Mouse (Mus musculus): Measurements from ENCODE around the gene Gm3629. TPM values are rescaled to one million over a fixed set of nuclear protein-coding genes. Genes with fewer than 3 reads are reported as not detected.

The Gm3629 gene
- under 1 TPM in 1 of 2 experiments, not detected in 1; 0.08 TPM for polyA plus RNA-seq (2017; shearing (Covaris generic))

GRCm38 (mm10) chr14:6590513-6590912 is at the start of gene Gm3629:
TSS of gene Gm3629 (minus strand) at chr14:6590613.

GRCm38 (mm10) chr14:6622318-6622717 is 31.9 kb upstream of the Gm3629 start, which contains the start of gene Gm3460:
TSS of gene Gm3460 (minus strand) at chr14:6622418.

DNA sequence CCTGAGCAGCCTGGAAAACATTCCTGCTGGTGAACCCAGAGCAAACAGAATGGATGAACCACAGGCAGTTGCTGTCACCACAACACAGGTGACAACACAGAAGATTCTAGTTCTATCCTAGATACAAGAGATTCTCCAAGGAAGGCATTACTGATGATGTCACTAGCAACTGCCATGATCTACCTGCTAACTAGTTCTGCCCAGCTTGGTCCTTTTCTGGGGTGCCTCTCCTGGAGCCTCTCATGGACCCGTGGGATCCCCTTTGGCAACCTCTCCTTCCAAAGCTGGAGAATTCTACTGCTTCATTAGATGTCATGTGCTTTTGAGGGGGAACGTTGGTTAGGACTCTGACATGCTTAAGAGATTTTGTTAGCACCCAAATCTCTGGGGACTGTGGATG is 53.2 kb downstream of the Gm3629 start, which contains the start of gene Gm8356:
Gene Gm8356 (minus strand): TSS at position 101 of the 400 bp plus-strand sequence.

Other genes with a start within 250 kb of the Gm3629 start
- not detected for gene Gm3618, start 246.9 kb downstream of the Gm3629 start, polyA plus RNA-seq (2017; shearing (Covaris generic))
- gene Gm16440, start 200.3 kb downstream of the Gm3629 start, polyA plus RNA-seq (2017; shearing (Covaris generic)), result not detected
- gene Gm3591, start 178.1 kb downstream of the Gm3629 start, polyA plus RNA-seq (2017; shearing (Covaris generic)), result 1 to 10 TPM in 1 of 2 experiments, under 1 TPM in 1; 0.81 to 3.6 TPM
- gene Gm3594, start 146.0 kb downstream of the Gm3629 start, polyA plus RNA-seq (2017; shearing (Covaris generic)), result not detected
- gene Gm8356, start 53.3 kb downstream of the Gm3629 start, polyA plus RNA-seq (2017; shearing (Covaris generic)), result 1 to 10 TPM in 1 of 2 experiments, under 1 TPM in 1; 0.19 to 1.0 TPM
- gene Gm3460, start 31.8 kb upstream of the Gm3629 start, polyA plus RNA-seq (2017; shearing (Covaris generic)), result under 1 TPM in 1 of 2 experiments, not detected in 1; 0.24 TPM
- gene Gm10251, start 93.6 kb upstream of the Gm3629 start, polyA plus RNA-seq (2017; shearing (Covaris generic)), result under 1 TPM in 1 of 2 experiments, not detected in 1; 0.18 TPM
- 1 to 10 TPM in 1 of 2 experiments, not detected in 1; 1.1 TPM for gene Gm8050, start 129.6 kb upstream of the Gm3629 start, polyA plus RNA-seq (2017; shearing (Covaris generic))
- gene Gm3636, start 151.7 kb upstream of the Gm3629 start, polyA plus RNA-seq (2017; shearing (Covaris generic)), result 10 to 100 TPM in 1 of 2 experiments, 1 to 10 TPM in 1; 9.5 to 23.1 TPM
- gene Gm8362, start 183.8 kb upstream of the Gm3629 start, polyA plus RNA-seq (2017; shearing (Covaris generic)), result not detected
- not detected for gene Gm3642, start 249.7 kb upstream of the Gm3629 start, polyA plus RNA-seq (2017; shearing (Covaris generic))